Mouse (Mus musculus): ENCODE results near the gene Ctrb1.

- TF ChIP-seq CTCF (conservative IDR thresholded peaks at IDR 0.05; ENCODE audit: low read length) = no peak
- no peak for TF ChIP-seq POU5F1 (IDR thresholded peaks at IDR 0.05; ENCODE audit: borderline replicate concordance, low read length)
These were observed 47.9 kb downstream of the Ctrb1 start for GRCm38 (mm10) chr8:111642939-111643263.

Measured in E14TG2a.4 (cell line).